Mouse (Mus musculus) layer of hippocampus, adult 9-11 months (tissue): ENCODE measurements at regions not wholly inside any gene's neighbourhood (a gene's known extent, or its start where the extent isn't known, plus 50 kb on each side); places are given as distances from the start of the nearest gene placed in this dataset.
"Not testable (repeated sequence)": the region's sequence is repeated elsewhere in the genome, so short reads cannot be mapped to it uniquely, and the experiment has no call there.

Experiments
- DNase-seq: peaks from one replicate; pipeline ENCODE4 v3.0.0; 2022

- no peak for DNase-seq
Observed at GRCm38 (mm10) chr15:37100767-37101288, 93.3 kb upstream of the Zfp706 start.

GRCm38 (mm10) chr15:37099927-37100766 is 92.6 kb upstream of the Zfp706 start:
- DNase-seq, result peak; percentile 70

GRCm38 (mm10) chr15:37099176-37099575 is 91.6 kb upstream of the Zfp706 start:
- DNase-seq, result no peak

- no peak for DNase-seq
Observed at GRCm38 (mm10) chr15:37097426-37097825, 89.9 kb upstream of the Zfp706 start.

- not testable (repeated sequence) for DNase-seq
Observed at GRCm38 (mm10) chr15:37091171-37091570, 83.6 kb upstream of the Zfp706 start.

GRCm38 (mm10) chr15:37083726-37084125 is 76.2 kb upstream of the Zfp706 start:
- DNase-seq, result no peak

GRCm38 (mm10) chr15:37081836-37082235 is 74.3 kb upstream of the Zfp706 start:
- no peak for DNase-seq

- no peak for DNase-seq
Observed at GRCm38 (mm10) chr15:37080931-37081330, 73.4 kb upstream of the Zfp706 start.

- no peak for DNase-seq
Observed at GRCm38 (mm10) chr15:37080395-37080794, 72.8 kb upstream of the Zfp706 start.

GRCm38 (mm10) chr15:37074207-37074606 is 66.6 kb upstream of the Zfp706 start:
- DNase-seq, result not testable (repeated sequence)

GRCm38 (mm10) chr15:37072202-37072862 is 64.8 kb upstream of the Zfp706 start:
- DNase-seq, result no peak

GRCm38 (mm10) chr15:37070188-37070587 is 62.6 kb upstream of the Zfp706 start:
- no peak for DNase-seq

- no peak for DNase-seq
Observed at GRCm38 (mm10) chr15:37067326-37067725, 59.8 kb upstream of the Zfp706 start.

- no peak for DNase-seq
Observed at GRCm38 (mm10) chr15:37065926-37066550, 58.5 kb upstream of the Zfp706 start.

- peak; percentile 76 for DNase-seq
Observed at GRCm38 (mm10) chr15:37065408-37065807, 57.8 kb upstream of the Zfp706 start.

GRCm38 (mm10) chr15:37063781-37064383 is 56.3 kb upstream of the Zfp706 start:
- no peak for DNase-seq

GRCm38 (mm10) chr15:37062585-37062984 is 55.0 kb upstream of the Zfp706 start:
- DNase-seq, result peak; percentile 71

GRCm38 (mm10) chr15:37061501-37061900 is 53.9 kb upstream of the Zfp706 start:
- DNase-seq, result no peak

GRCm38 (mm10) chr15:37060831-37061230 is 53.3 kb upstream of the Zfp706 start:
- no peak for DNase-seq
